ENCODE assay signal across 8 mouse cellular contexts in genomic region chr17:93201265-93201925, GRCm38 (mm10). TPM values are rescaled to one million over a fixed set of nuclear protein-coding genes. Genes with fewer than 3 reads are reported as not detected.
DNase-seq lines count a peak whose midpoint lies in the region; ATAC-seq lines count a peak whose summit lies in the region.

No protein-coding gene starts in this region.

- H3K4me1 ChIP-seq in limb, embryonic 15.5 days: peaks cover 31% of the 10 kb centered on the region
- peaks cover 17% of the 10 kb centered on the region; the same call in 1 of the 2 replicates for H3K4me1 ChIP-seq in stomach, embryonic 15.5 days

- H3K27me3 ChIP-seq in limb, embryonic 15.5 days: peaks cover 76% of the 10 kb centered on the region
- peaks cover 68% of the 10 kb centered on the region for H3K27me3 ChIP-seq in stomach, embryonic 15.5 days (replicated peaks)

- no peaks in the 10 kb centered on the region for H3K9me3 ChIP-seq in limb, embryonic 15.5 days
- no peaks in the 10 kb centered on the region for H3K9me3 ChIP-seq in stomach, embryonic 15.5 days

- no peaks in the 10 kb centered on the region for H3K36me3 ChIP-seq in limb, embryonic 15.5 days
- H3K36me3 ChIP-seq in stomach, embryonic 15.5 days: no peaks in the 10 kb centered on the region

- peak overlapping the region; percentile 66 for H3K4me2 ChIP-seq in limb, embryonic 15.5 days
- peak overlapping the region; percentile 53 for H3K4me2 ChIP-seq in stomach, embryonic 15.5 days

- 2% methylated on average over 16 of the region's 16 CpGs for WGBS in limb, embryonic 15.5 days
- 1% methylated on average over 16 of the region's 16 CpGs for WGBS in stomach, embryonic 15.5 days

- no peak for DNase-seq in cerebellum, adult 9-11 months
- peak; percentile 57 for DNase-seq in right cerebral cortex, adult 18-20 months
- DNase-seq in right cerebral cortex, postnatal 36 days (ENCODE audit: low spot score in 2 of 2): no peak
- no peak for DNase-seq in MN1 (ENCODE audit: low spot score)

- H3K9ac ChIP-seq in limb, embryonic 15.5 days: no peak overlapping the region
- H3K9ac ChIP-seq in stomach, embryonic 15.5 days: no peak overlapping the region

- ATAC-seq in cerebellum, adult (ENCODE audit: insufficient number of reproducible peaks, low FRiP score, low TSS enrichment): peak; percentile 12; the same call in 1 of the 2 replicates
- no peak for ATAC-seq in limb, embryonic 15.5 days (ENCODE audit: insufficient number of reproducible peaks, low FRiP score, low TSS enrichment, low read depth)
- ATAC-seq in stomach, embryonic 15.5 days (ENCODE audit: insufficient read depth, low FRiP score, low read depth): no peak
- ATAC-seq in megakaryocyte, adult 5-6 weeks (ENCODE audit: poor library complexity, severe bottlenecking): no peak

- no peak overlapping the region for H3K27ac ChIP-seq in limb, embryonic 15.5 days
- no peak overlapping the region for H3K27ac ChIP-seq in stomach, embryonic 15.5 days

- H3K4me3 ChIP-seq in limb, embryonic 15.5 days: peak overlapping the region; percentile 38
- peak overlapping the region; percentile 31 for H3K4me3 ChIP-seq in stomach, embryonic 15.5 days (replicated peaks)

RNA-seq across cellular contexts. Expression of gene Adcyap1, which starts 2.6 kb away (rescaled TPM):
- polyA plus RNA-seq in limb, embryonic 15.5 days (2015; fragmentation: Nextera tagmentation; extraction: Ambion mirVana): 1.4 and 1.5 TPM in 2 replicates
- 0.58 and 0.65 TPM in 2 replicates for polyA plus RNA-seq in stomach, embryonic 15.5 days (2015; fragmentation: Nextera tagmentation; extraction: Ambion mirVana)
- total RNA-seq in megakaryocyte, adult 5-6 weeks (2015): not detected in 2 replicates
- not detected in 2 replicates for total RNA-seq in megakaryocyte, adult 5-6 weeks (2017)
